Mouse (Mus musculus) MEL (cell line): ENCODE measurements around the gene Gak. TPM values are rescaled to one million over a fixed set of nuclear protein-coding genes. Genes with fewer than 3 reads are reported as not detected.

Source experiments
- DNase-seq: peaks from one replicate; pipeline ENCODE4 v3.0.0; 2011; ENCODE audit warnings: low read depth, low spot score
- H3K27ac ChIP-seq: 2 replicates; pipeline ENCODE4 v1.5.1; 2012; ENCODE audit warnings: low read depth, mild to moderate bottlenecking, control low read depth, low read length, moderate library complexity; ENCODE audit not compliant: control insufficient read depth
- H3K27me3 ChIP-seq, 2 experiments: fragments of 150-350 bp in 1 of 2; sonication (generic) in 1 of 2; 2 replicates each; pipeline ENCODE4 v1.6.1; 2012; ENCODE audit warnings: low read length in 2 of 2, mild to moderate bottlenecking in 2 of 2, improper control_type of control experiment in 1 of 2, moderate library complexity in 1 of 2; ENCODE audit not compliant: insufficient read depth in 2 of 2, control insufficient read depth in 1 of 2
- H3K36me3 ChIP-seq, 2 experiments: 2 replicates each; pipeline ENCODE4 v1.6.1; 2012 to 2014; ENCODE audit warnings: low read length in 2 of 2, improper control_type of control experiment in 1 of 2, inconsistent platforms in 1 of 2, mild to moderate bottlenecking in 1 of 2; ENCODE audit not compliant: insufficient read depth in 2 of 2, control insufficient read depth in 1 of 2
- H3K4me1 ChIP-seq, 2 experiments: fragments of 150-350 bp in 1 of 2; sonication (generic) in 1 of 2; 2 replicates each; pipeline ENCODE4 v1.6.1; 2012; ENCODE audit warnings: low read length in 2 of 2, improper control_type of control experiment in 1 of 2, mild to moderate bottlenecking in 1 of 2; ENCODE audit not compliant: insufficient read depth in 2 of 2, control insufficient read depth in 1 of 2
- H3K4me3 ChIP-seq, 2 experiments: fragments of 150-350 bp in 1 of 2; sonication (generic) in 1 of 2; 2 replicates each; pipeline ENCODE4 v1.5.1; 2012; ENCODE audit warnings: low read depth in 2 of 2, low read length in 2 of 2, mild to moderate bottlenecking in 2 of 2, moderate library complexity in 2 of 2, control low read depth in 1 of 2, improper control_type of control experiment in 1 of 2; ENCODE audit not compliant: control insufficient read depth in 1 of 2, insufficient read depth in 1 of 2
- H3K79me2 ChIP-seq: 2 replicates; pipeline ENCODE4 v1.6.1; 2012; ENCODE audit warnings: mild to moderate bottlenecking, low read length, moderate library complexity; ENCODE audit not compliant: control insufficient read depth, poor library complexity, insufficient read depth
- H3K9ac ChIP-seq: 2 replicates; pipeline ENCODE4 v1.6.1; 2012; ENCODE audit warnings: low read depth, mild to moderate bottlenecking, control low read depth, low read length, moderate library complexity; ENCODE audit not compliant: control insufficient read depth, poor library complexity, severe bottlenecking
- H3K9me3 ChIP-seq: fragments of 150-350 bp; sonication (generic); replicated peaks from 2 replicates; pipeline ENCODE4 v1.6.1; 2012; ENCODE audit warnings: mild to moderate bottlenecking, low read length, improper control_type of control experiment, moderate library complexity; ENCODE audit not compliant: insufficient read depth
- BHLHE40 ChIP-seq: IDR thresholded peaks from 2 replicates; pipeline ENCODE4 v1.6.1; 2012; ENCODE audit warnings: low read depth, mild to moderate bottlenecking, inconsistent platforms, low read length, improper control_type of control experiment, borderline replicate concordance
- CTCF ChIP-seq, 3 experiments: IDR thresholded peaks in 2 of 3; conservative IDR thresholded peaks in 1 of 3; 2 replicates each; pipeline ENCODE4 v1.5.1; 2011 to 2012; ENCODE audit warnings: low read length in 3 of 3, low read depth in 2 of 3, mild to moderate bottlenecking in 2 of 3, improper control_type of control experiment in 1 of 3, inconsistent platforms in 1 of 3, mixed read lengths in 1 of 3, moderate library complexity in 1 of 3; ENCODE audit not compliant: control insufficient read depth in 1 of 3, insufficient read depth in 1 of 3, poor library complexity in 1 of 3, severe bottlenecking in 1 of 3
- EP300 ChIP-seq, 2 experiments: IDR thresholded peaks; 2 replicates each; pipeline ENCODE4 v1.6.1; 2011; ENCODE audit warnings: improper control_type of control experiment in 2 of 2, low read length in 2 of 2, low read depth in 1 of 2, mild to moderate bottlenecking in 1 of 2
- ETS1 ChIP-seq: IDR thresholded peaks from 2 replicates; pipeline ENCODE4 v1.6.1; 2012; ENCODE audit warnings: low read depth, mild to moderate bottlenecking, inconsistent platforms, low read length, improper control_type of control experiment, moderate library complexity
- GATA1 ChIP-seq: IDR thresholded peaks from 2 replicates; pipeline ENCODE4 v1.6.1; 2011; ENCODE audit warnings: low read depth, low read length, improper control_type of control experiment
- HCFC1 ChIP-seq: IDR thresholded peaks from 2 replicates; pipeline ENCODE4 v1.6.1; 2012; ENCODE audit warnings: low read depth, mild to moderate bottlenecking, inconsistent platforms, low read length, improper control_type of control experiment, moderate library complexity
- MAFK ChIP-seq: IDR thresholded peaks from 2 replicates; pipeline ENCODE4 v1.6.1; 2011; ENCODE audit warnings: low read depth, mild to moderate bottlenecking, low read length, improper control_type of control experiment, borderline replicate concordance
- MEF2A ChIP-seq: IDR thresholded peaks from 2 replicates; pipeline ENCODE4 v1.6.1; 2014; ENCODE audit warnings: low read depth, mild to moderate bottlenecking, inconsistent platforms, low read length, improper control_type of control experiment; ENCODE audit not compliant: poor library complexity, insufficient replicate concordance, severe bottlenecking; ENCODE audit errors: extremely low read depth
- POLR2AphosphoS5 ChIP-seq: IDR thresholded peaks from 2 replicates; pipeline ENCODE4 v1.6.1; 2012; ENCODE audit warnings: low read depth, borderline replicate concordance, mild to moderate bottlenecking, inconsistent platforms, low read length, moderate library complexity, mixed read lengths
- SIN3A ChIP-seq: IDR thresholded peaks from 2 replicates; pipeline ENCODE4 v1.6.1; 2012; ENCODE audit warnings: low read length, improper control_type of control experiment, inconsistent platforms
- TBP ChIP-seq: IDR thresholded peaks from 2 replicates; pipeline ENCODE4 v1.8.0; 2011; ENCODE audit warnings: low read depth, low read length, improper control_type of control experiment
- ZKSCAN1 ChIP-seq: IDR thresholded peaks from 2 replicates; pipeline ENCODE4 v1.6.1; 2012; ENCODE audit warnings: low read depth, mild to moderate bottlenecking, inconsistent platforms, low read length, improper control_type of control experiment, moderate library complexity
- polyA plus RNA-seq, 2 experiments: library from polyadenylated mRNA; stranded (reverse) in 1 of 2; unstranded in 1 of 2; fragments of >175 nt in 1 of 2; fragments of >200 nt in 1 of 2; gene quantifications; 2 replicates each; pipeline versions ENCODE4 v1.2.1 to v1.2.4; 2012; ENCODE audit warnings: low replicate concordance in 2 of 2, low read depth in 1 of 2; ENCODE audit not compliant: insufficient read length in 2 of 2, insufficient read depth in 1 of 2, missing spikeins in 1 of 2
- total RNA-seq: library from RNA; depleted of rRNA; stranded (reverse); fragments of 300-350 nt; gene quantifications from 2 replicates; pipeline ENCODE4 v1.2.3, GENCODE M21; 2012

Gak gene
- total and polyA plus RNA-seq, 3 experiments = 48.5 to 76.4 TPM; not detected in 1

GRCm38 (mm10) chr5:108556986-108557385 is 72.6 kb downstream of the Gak start:
- no peaks in the 10 kb centered on the region for H3K9me3 ChIP-seq
- H3K36me3 ChIP-seq = no peaks in the 10 kb centered on the region
- no peak for DNase-seq
- H3K79me2 ChIP-seq = no peaks in the 10 kb centered on the region
- H3K27me3 ChIP-seq = peaks cover 2 to 10% of the 10 kb centered on the region in 2 experiments; a peak in 3 of 4 replicates
- H3K27ac ChIP-seq = no peak overlapping the region
- no peak for TF ChIP-seq MAFK
- no peaks in the 10 kb centered on the region for H3K4me1 ChIP-seq
- H3K4me3 ChIP-seq = no peak overlapping the region
- no peak overlapping the region for H3K9ac ChIP-seq

DNA sequence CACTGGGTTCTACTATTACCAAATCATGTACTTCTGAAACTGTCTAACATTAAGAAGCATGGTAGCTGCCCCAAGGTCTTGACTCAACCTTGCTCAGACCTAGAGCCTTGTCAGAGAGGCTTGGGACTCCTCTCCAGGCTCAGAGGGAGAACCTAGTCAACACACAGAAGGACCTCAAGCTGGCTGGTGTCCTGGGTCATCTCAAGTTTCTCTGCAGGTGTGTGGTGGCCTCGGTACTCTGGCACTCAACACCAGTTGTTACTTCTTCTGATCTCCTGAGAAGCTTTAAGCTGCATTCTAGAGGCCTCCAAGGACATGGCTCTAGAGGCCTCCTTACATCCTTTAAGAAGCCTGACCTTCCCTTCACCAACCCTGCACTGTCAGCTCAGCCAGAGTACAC is 75.5 kb downstream of the Gak start:
- Histone ChIP-seq H3K36me3 (no peaks in the 10 kb centered on the region), H3K4me3 (no peak overlapping the region), H3K9me3 (no peaks in the 10 kb centered on the region), H3K4me1 (no peaks in the 10 kb centered on the region), H3K9ac (no peak overlapping the region), H3K27me3 (peaks cover 2 to 10% of the 10 kb centered on the region in 2 experiments; a peak in 2 of 4 replicates), H3K27ac (no peak overlapping the region), H3K79me2 (no peaks in the 10 kb centered on the region)
- TF ChIP-seq ZKSCAN1 = no peak
- TF ChIP-seq BHLHE40 = no peak
- TF ChIP-seq GATA1 = no peak
- no peak for TF ChIP-seq ETS1
- no peak for DNase-seq

DNA sequence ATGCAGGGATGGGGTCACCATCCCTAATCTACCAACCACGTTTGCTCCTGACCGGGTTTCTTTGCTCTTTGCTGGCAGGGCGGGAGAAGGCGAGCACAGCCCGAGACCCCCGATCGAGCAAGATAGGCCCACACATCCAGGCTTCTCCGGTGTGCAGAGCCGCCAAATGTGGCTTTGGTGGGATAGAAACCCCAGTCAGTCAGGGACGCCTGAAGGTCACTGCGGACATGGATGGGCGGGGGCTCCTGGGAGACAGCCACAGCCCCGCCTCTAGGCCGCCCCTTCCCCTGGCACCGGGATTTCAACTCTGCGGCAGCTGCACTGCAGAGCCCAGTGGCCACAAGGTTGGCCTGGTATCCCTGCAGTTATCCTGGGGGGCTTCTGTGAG is 79.4 kb downstream of the Gak start:
- H3K9ac ChIP-seq = no peak overlapping the region
- TF ChIP-seq EP300 (IDR thresholded peaks at IDR 0.05; ENCODE audit: low read depth in 1 of 2, low read length in 2 of 2) (no peak), POLR2AphosphoS5 (no peak), SIN3A (no peak), HCFC1 (no peak), MAFK (no peak), CTCF (IDR thresholded peaks at IDR 0.05 in 2 of 3, conservative IDR thresholded peaks at IDR 0.05 in 1 of 3; ENCODE audit: control insufficient read depth in 1 of 3, insufficient read depth in 1 of 3, low read depth in 2 of 3, low read length in 3 of 3, poor library complexity in 1 of 3, severe bottlenecking in 1 of 3) (no peak), TBP (no peak), MEF2A (no peak)
- TF ChIP-seq, all 39 proteins: peak for 0
- Histone ChIP-seq H3K4me3 (no peak overlapping the region), H3K79me2 (no peaks in the 10 kb centered on the region), H3K36me3 (no peaks in the 10 kb centered on the region), H3K27ac (no peak overlapping the region), H3K9me3 (no peaks in the 10 kb centered on the region), H3K4me1 (no peaks in the 10 kb centered on the region), H3K27me3 (peaks cover 0 to 10% of the 10 kb centered on the region in 2 experiments; a peak in 2 of 4 replicates)
- no peak for DNase-seq
